Mouse (Mus musculus) neural tube, embryonic 15.5 days (tissue): Measurements from ENCODE around the gene Gna11. TPM values are rescaled to one million over a fixed set of nuclear protein-coding genes. Genes with fewer than 3 reads are reported as not detected.

Experiments used
- ATAC-seq: fragments of 200-750 bp; cut with Nextera tagmentation; 2 replicates; pipeline ENCODE4 v1.8.0; 2017; ENCODE audit warnings: mild to moderate bottlenecking, moderate TSS enrichment, moderate library complexity; ENCODE audit not compliant: low FRiP score
- H3K27ac ChIP-seq: fragments of 300-500 bp; sonication (generic); replicated peaks from 2 replicates; pipeline ENCODE4 v1.5.1; 2015; ENCODE audit warnings: mild to moderate bottlenecking, inconsistent platforms
- H3K27me3 ChIP-seq: fragments of 300-500 bp; sonication (generic); replicated peaks from 2 replicates; pipeline ENCODE4 v1.6.1; 2015; ENCODE audit warnings: inconsistent platforms
- H3K36me3 ChIP-seq: fragments of 300-500 bp; sonication (generic); 2 replicates; pipeline ENCODE4 v1.6.1; 2015; ENCODE audit warnings: inconsistent platforms
- H3K4me1 ChIP-seq: fragments of 300-500 bp; sonication (generic); 2 replicates; pipeline ENCODE4 v1.6.1; 2015; ENCODE audit warnings: inconsistent platforms
- H3K4me2 ChIP-seq: fragments of 300-500 bp; sonication (generic); 2 replicates; pipeline ENCODE4 v1.6.1; 2015; ENCODE audit warnings: inconsistent platforms, mild to moderate bottlenecking, moderate library complexity
- H3K4me3 ChIP-seq: fragments of 300-500 bp; sonication (generic); replicated peaks from 2 replicates; pipeline ENCODE4 v1.5.1; 2015; ENCODE audit warnings: mild to moderate bottlenecking, inconsistent platforms
- H3K9ac ChIP-seq: fragments of 300-500 bp; sonication (generic); replicated peaks from 2 replicates; pipeline ENCODE4 v1.6.1; 2015; ENCODE audit warnings: mild to moderate bottlenecking, inconsistent platforms
- H3K9me3 ChIP-seq: fragments of 300-500 bp; sonication (generic); replicated peaks from 2 replicates; pipeline ENCODE4 v1.6.1; 2016; ENCODE audit warnings: inconsistent platforms
- WGBS: fragments of 180-500 bp; shearing (Covaris S2); methylation state at CpG from one replicate; pipeline ENCODE4 v1.1.7; 2015; ENCODE audit warnings: mixed read lengths; 5-methylcytosine and 5-hydroxymethylcytosine counted together
- polyA plus RNA-seq: library from polyadenylated mRNA; unstranded; fragments of >200 nt; fragmentation: Nextera tagmentation; extraction: Ambion mirVana; gene quantifications from 2 replicates; pipeline ENCODE4 v1.2.1, GENCODE M21; 2015

Gene Gna11
- polyA plus RNA-seq, 1 experiment from 2014 or later: 91.1 TPM

GRCm38 (mm10) chr10:81553232-81553631 lies 8.2 kb upstream of the Gna11 start:
- H3K27me3 ChIP-seq: no peaks in the 10 kb centered on the region
- peaks cover 2% of the 10 kb centered on the region; the same call in 1 of the 2 replicates for H3K4me1 ChIP-seq
- no peak overlapping the region for H3K9ac ChIP-seq
- 91% methylated on average over 5 of the region's 5 CpGs for WGBS
- H3K4me2 ChIP-seq: no peak overlapping the region
- no peak overlapping the region for H3K27ac ChIP-seq
- no peak for ATAC-seq
- no peaks in the 10 kb centered on the region for H3K36me3 ChIP-seq
- no peaks in the 10 kb centered on the region for H3K9me3 ChIP-seq
- H3K4me3 ChIP-seq: no peak overlapping the region

GRCm38 (mm10) chr10:81551597-81552102 lies 6.7 kb upstream of the Gna11 start:
- Histone ChIP-seq H3K4me2 (no peak overlapping the region), H3K27me3 (no peaks in the 10 kb centered on the region), H3K9me3 (no peaks in the 10 kb centered on the region), H3K27ac (0 out of 2 replicates have a peak overlapping the region, but pooled peaks have one; percentile 28), H3K4me3 (no peak overlapping the region), H3K36me3 (no peaks in the 10 kb centered on the region), H3K4me1 (peaks cover 2% of the 10 kb centered on the region; the same call in 1 of the 2 replicates), H3K9ac (no peak overlapping the region; the same call in 1 of the 2 replicates)
- WGBS: 3% methylated on average over 12 of the region's 12 CpGs
- ATAC-seq: peak; percentile 85

GRCm38 (mm10) chr10:81550257-81550656 lies 5.3 kb upstream of the Gna11 start:
- no peak overlapping the region for H3K4me3 ChIP-seq
- H3K9me3 ChIP-seq: no peaks in the 10 kb centered on the region
- no peaks in the 10 kb centered on the region for H3K36me3 ChIP-seq
- H3K27me3 ChIP-seq: no peaks in the 10 kb centered on the region
- H3K4me2 ChIP-seq: no peak overlapping the region
- peaks cover 7% of the 10 kb centered on the region; the same call in 1 of the 2 replicates for H3K4me1 ChIP-seq
- no peak overlapping the region for H3K27ac ChIP-seq
- ATAC-seq: no peak
- no peak overlapping the region for H3K9ac ChIP-seq
- WGBS: 15% methylated on average over 7 of the region's 7 CpGs

GRCm38 (mm10) chr10:81548944-81549343 lies 4.0 kb upstream of the Gna11 start:
- 67% methylated on average over 5 of the region's 5 CpGs for WGBS
- Histone ChIP-seq H3K27me3 (no peaks in the 10 kb centered on the region), H3K4me2 (no peak overlapping the region), H3K9me3 (no peaks in the 10 kb centered on the region), H3K27ac (no peak overlapping the region), H3K4me1 (peaks cover 9% of the 10 kb centered on the region), H3K4me3 (no peak overlapping the region), H3K36me3 (no peaks in the 10 kb centered on the region), H3K9ac (no peak overlapping the region; the same call in 1 of the 2 replicates)
- ATAC-seq: no peak

GRCm38 (mm10) chr10:81546788-81547571 lies 2.0 kb upstream of the Gna11 start:
- WGBS: 92% methylated on average over 13 of the region's 13 CpGs
- H3K4me1 ChIP-seq: peaks cover 29% of the 10 kb centered on the region
- no peak overlapping the region for H3K4me2 ChIP-seq
- H3K9me3 ChIP-seq: no peaks in the 10 kb centered on the region
- H3K36me3 ChIP-seq: no peaks in the 10 kb centered on the region
- ATAC-seq: no peak
- no peaks in the 10 kb centered on the region for H3K27me3 ChIP-seq
- no peak overlapping the region for H3K4me3 ChIP-seq
- H3K9ac ChIP-seq: no peak overlapping the region
- no peak overlapping the region for H3K27ac ChIP-seq

- Histone ChIP-seq H3K4me1 (peaks cover 33% of the 10 kb centered on the region), H3K27me3 (no peaks in the 10 kb centered on the region), H3K27ac (no peak overlapping the region), H3K9ac (no peak overlapping the region), H3K4me3 (no peak overlapping the region), H3K4me2 (no peak overlapping the region), H3K9me3 (no peaks in the 10 kb centered on the region), H3K36me3 (no peaks in the 10 kb centered on the region)
- 82% methylated on average over 5 of the region's 5 CpGs for WGBS
- no peak for ATAC-seq
These were observed 1.3 kb upstream of the Gna11 start for GRCm38 (mm10) chr10:81546332-81546731.

- Histone ChIP-seq H3K27me3 (no peaks in the 10 kb centered on the region), H3K4me2 (peak overlapping the region; percentile 83), H3K36me3 (no peaks in the 10 kb centered on the region), H3K4me3 (peak overlapping the region; percentile 74), H3K9ac (peak overlapping the region; percentile 98), H3K27ac (peak overlapping the region; percentile 92), H3K4me1 (peaks cover 40% of the 10 kb centered on the region), H3K9me3 (no peaks in the 10 kb centered on the region)
- under 1% methylated on average over 82 of the region's 93 CpGs for WGBS
- no peak; the same call in 1 of the 2 replicates for ATAC-seq
These were observed 462 bp downstream of the Gna11 start for GRCm38 (mm10) chr10:81544296-81545160.

- no peak for ATAC-seq
- H3K4me3 ChIP-seq: peak overlapping the region; percentile 74
- peak overlapping the region; percentile 83 for H3K4me2 ChIP-seq
- H3K9ac ChIP-seq: peak overlapping the region; percentile 98
- no peaks in the 10 kb centered on the region for H3K36me3 ChIP-seq
- peaks cover 40% of the 10 kb centered on the region for H3K4me1 ChIP-seq
- 78% methylated on average over 1 of the region's 1 CpGs for WGBS
- no peaks in the 10 kb centered on the region for H3K27me3 ChIP-seq
- H3K9me3 ChIP-seq: no peaks in the 10 kb centered on the region
- H3K27ac ChIP-seq: no peak overlapping the region
These were observed 1.4 kb downstream of the Gna11 start for GRCm38 (mm10) chr10:81543633-81544032.

GRCm38 (mm10) chr10:81542727-81543460 lies 2.1 kb downstream of the Gna11 start:
- no peak for ATAC-seq
- WGBS: 79% methylated on average over 7 of the region's 7 CpGs
- Histone ChIP-seq H3K4me3 (peak overlapping the region; percentile 74), H3K27me3 (no peaks in the 10 kb centered on the region), H3K9ac (peak overlapping the region; percentile 98), H3K9me3 (no peaks in the 10 kb centered on the region), H3K36me3 (no peaks in the 10 kb centered on the region), H3K27ac (no peak overlapping the region), H3K4me2 (peak overlapping the region; percentile 83), H3K4me1 (peaks cover 40% of the 10 kb centered on the region)

- H3K4me3 ChIP-seq: no peak overlapping the region; the same call in 1 of the 2 replicates
- H3K27me3 ChIP-seq: no peaks in the 10 kb centered on the region
- H3K4me2 ChIP-seq: peak overlapping the region; percentile 83; the same call in 1 of the 2 replicates
- peaks cover 4% of the 10 kb centered on the region; the same call in 1 of the 2 replicates for H3K36me3 ChIP-seq
- H3K9ac ChIP-seq: 0 out of 2 replicates have a peak overlapping the region, but pooled peaks have one; percentile 11
- no peak overlapping the region for H3K27ac ChIP-seq
- H3K4me1 ChIP-seq: peaks cover 40% of the 10 kb centered on the region
- ATAC-seq: no peak
- no peaks in the 10 kb centered on the region for H3K9me3 ChIP-seq
- 85% methylated on average over 10 of the region's 10 CpGs for WGBS
These were observed 3.2 kb downstream of the Gna11 start for GRCm38 (mm10) chr10:81541803-81542202.

GRCm38 (mm10) chr10:81541363-81541762 lies 3.6 kb downstream of the Gna11 start:
- Histone ChIP-seq H3K4me1 (peaks cover 40% of the 10 kb centered on the region), H3K27me3 (no peaks in the 10 kb centered on the region), H3K9ac (0 out of 2 replicates have a peak overlapping the region, but pooled peaks have one; percentile 11), H3K36me3 (peaks cover 4% of the 10 kb centered on the region; the same call in 1 of the 2 replicates), H3K4me2 (no peak overlapping the region), H3K27ac (no peak overlapping the region), H3K4me3 (no peak overlapping the region), H3K9me3 (no peaks in the 10 kb centered on the region)
- WGBS: 91% methylated on average over 5 of the region's 5 CpGs
- ATAC-seq: no peak
